Mouse (Mus musculus) lung, postnatal 25 days (tissue): ENCODE results near the gene Irak3.
A peak's percentile ranks its signal among the peaks of the same experiment; 100 is the strongest.

Source experiments
- DNase-seq: peaks from one replicate; pipeline ENCODE4 v3.0.0; 2022; ENCODE audit warnings: low spot score

The Irak3 gene

GRCm38 (mm10) chr10:120202467-120203250, 729 bp upstream of the Irak3 start:
- no peak for DNase-seq

- DNase-seq = peak; percentile 76
Observed at GRCm38 (mm10) chr10:120201131-120201921, 604 bp downstream of the Irak3 start, which contains the start of gene Tmbim4. Gene Tmbim4, plus strand, starts transcription at chr10:120201590.

GRCm38 (mm10) chr10:120197061-120197835, 4.7 kb downstream of the Irak3 start:
- DNase-seq = no peak

GRCm38 (mm10) chr10:120193255-120193654, 8.7 kb downstream of the Irak3 start:
- peak; percentile 34 for DNase-seq

- no peak for DNase-seq
Observed at GRCm38 (mm10) chr10:120192278-120192677, 9.7 kb downstream of the Irak3 start.

- no peak for DNase-seq
Observed at GRCm38 (mm10) chr10:120191165-120191564, 10.8 kb downstream of the Irak3 start.

GRCm38 (mm10) chr10:120189782-120190181, 12.1 kb downstream of the Irak3 start:
- no peak for DNase-seq

GRCm38 (mm10) chr10:120189276-120189675, 12.7 kb downstream of the Irak3 start:
- DNase-seq = no peak

GRCm38 (mm10) chr10:120188513-120188912, 13.4 kb downstream of the Irak3 start:
- no peak for DNase-seq

GRCm38 (mm10) chr10:120183342-120183741, 18.6 kb downstream of the Irak3 start:
- DNase-seq = no peak

- no peak for DNase-seq
Observed at GRCm38 (mm10) chr10:120182887-120183286, 19.0 kb downstream of the Irak3 start.

GRCm38 (mm10) chr10:120174192-120174705, 27.7 kb downstream of the Irak3 start:
- DNase-seq = no peak

- DNase-seq = no peak
Observed at GRCm38 (mm10) chr10:120171340-120171739, 30.6 kb downstream of the Irak3 start.

- no peak for DNase-seq
Observed at GRCm38 (mm10) chr10:120170277-120170676, 31.7 kb downstream of the Irak3 start.

GRCm38 (mm10) chr10:120169841-120170240, 32.1 kb downstream of the Irak3 start:
- no peak for DNase-seq

- DNase-seq = no peak
Observed at GRCm38 (mm10) chr10:120169064-120169463, 32.9 kb downstream of the Irak3 start.

GRCm38 (mm10) chr10:120168070-120168469, 33.9 kb downstream of the Irak3 start:
- no peak for DNase-seq

- DNase-seq = no peak
Observed at GRCm38 (mm10) chr10:120165793-120166503, 36.0 kb downstream of the Irak3 start.

- no peak for DNase-seq
Observed at GRCm38 (mm10) chr10:120164931-120165792, 36.8 kb downstream of the Irak3 start.

- peak; percentile 8 for DNase-seq
Observed at GRCm38 (mm10) chr10:120163490-120163889, 38.4 kb downstream of the Irak3 start.
